Mouse (Mus musculus): Measurements from ENCODE around the gene Ldhc.

DNA sequence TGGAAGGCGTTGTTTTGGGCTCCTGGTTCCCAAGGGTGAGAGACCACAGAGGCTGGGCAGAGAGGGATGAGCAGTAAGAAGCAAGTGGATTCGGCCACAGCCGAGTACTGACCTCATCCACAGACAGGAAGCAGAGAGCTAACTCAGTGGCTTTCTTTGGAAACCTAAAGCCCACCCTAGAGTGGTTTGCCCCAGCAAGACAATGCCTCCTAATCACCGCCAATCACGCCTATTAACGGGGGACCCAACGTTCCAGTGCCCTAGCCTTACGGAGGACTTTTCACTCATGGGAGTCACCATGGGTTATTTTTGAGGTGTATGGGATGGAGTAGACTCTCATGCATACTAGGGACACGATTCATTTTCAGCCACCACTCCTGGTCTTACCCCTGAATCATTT, 7.6 kb upstream of the Ldhc start:
- TF ChIP-seq CTCF (IDR thresholded peaks at IDR 0.05; ENCODE audit: insufficient read depth, low read length) = no peak
- TF ChIP-seq POLR2A (IDR thresholded peaks at IDR 0.05; ENCODE audit: borderline replicate concordance, extremely low read depth, low read depth, low read length) = no peak

Measured in lung, adult 2 months (tissue).